Comparison of ENCODE assay signal across 16 mouse cellular contexts in genomic region chr7:110840332-110840731, GRCm38 (mm10). TPM values are rescaled to one million over a fixed set of nuclear protein-coding genes. Genes with fewer than 3 reads are reported as not detected.
A peak's percentile ranks its signal among the peaks of the same experiment; 100 is the strongest.
DNase-seq lines count a peak whose midpoint lies in the region; ATAC-seq and TF ChIP-seq lines count a peak whose summit lies in the region.
"Had no signal": no experiment of that assay in that cellular context is flagged by ENCODE, and none has a peak within 500 bp of the region (broad histone marks: within the 10 kb centered on the region; RNA-seq: fewer than 3 reads in every experiment).

No protein-coding gene starts in this region.

- peaks cover 8% of the 10 kb centered on the region for H3K36me3 ChIP-seq in lung, embryonic 14.5 days (ENCODE audit: insufficient read depth)
- H3K36me3 ChIP-seq in MEL (ENCODE audit: control insufficient read depth in 1 of 2, insufficient read depth in 2 of 2, low read length in 2 of 2) = peaks cover 1 to 8% of the 10 kb centered on the region in 2 experiments; a peak in 2 of 4 replicates
- H3K36me3 ChIP-seq in liver, postnatal 0 days (replicated peaks; ENCODE audit: insufficient read depth, low read length) = peaks cover 18% of the 10 kb centered on the region
- H3K36me3 ChIP-seq in stomach, embryonic 15.5 days = no peaks in the 10 kb centered on the region
- H3K36me3 ChIP-seq: hindbrain, embryonic 12.5 days had no signal

- no peak overlapping the region for H3K4me3 ChIP-seq in lung, embryonic 14.5 days (ENCODE audit: low read depth, low read length)
- H3K4me3 ChIP-seq in MEL (ENCODE audit: control insufficient read depth in 1 of 2, insufficient read depth in 1 of 2, low read depth in 2 of 2, low read length in 2 of 2) = no peak overlapping the region
- 0 out of 2 replicates have a peak overlapping the region, but pooled peaks have one; percentile 17 for H3K4me3 ChIP-seq in liver, postnatal 0 days (ENCODE audit: low read depth, low read length)
- no peak overlapping the region for H3K4me3 ChIP-seq in stomach, embryonic 15.5 days (replicated peaks)
- H3K4me3 ChIP-seq: heart, embryonic 10.5 days; hindbrain, embryonic 12.5 days had no signal

- 0 out of 2 replicates have a peak overlapping the region, but pooled peaks have one; percentile 15 for H3K4me2 ChIP-seq in lung, embryonic 14.5 days
- H3K4me2 ChIP-seq in liver, postnatal 0 days (ENCODE audit: low read depth, low read length) = peak overlapping the region; percentile 56
- H3K4me2 ChIP-seq in stomach, embryonic 15.5 days = peak overlapping the region; percentile 4; the same call in 1 of the 2 replicates
- H3K4me2 ChIP-seq: hindbrain, embryonic 12.5 days had no signal

- H3K9me3 ChIP-seq in lung, embryonic 14.5 days (ENCODE audit: low read depth, low read length) = no peaks in the 10 kb centered on the region
- H3K9me3 ChIP-seq in MEL (replicated peaks; ENCODE audit: insufficient read depth, low read length) = no peaks in the 10 kb centered on the region
- H3K9me3 ChIP-seq in liver, postnatal 0 days (ENCODE audit: low read length) = no peaks in the 10 kb centered on the region
- H3K9me3 ChIP-seq in stomach, embryonic 15.5 days = no peaks in the 10 kb centered on the region
- H3K9me3 ChIP-seq: heart, embryonic 10.5 days; hindbrain, embryonic 12.5 days had no signal

- 43% methylated on average over 4 of the region's 4 CpGs for WGBS in lung, embryonic 14.5 days
- 25% methylated on average over 4 of the region's 4 CpGs for WGBS in liver, postnatal 0 days (ENCODE audit: insufficient replicate concordance)
- 51% methylated on average over 4 of the region's 4 CpGs for WGBS in stomach, embryonic 15.5 days

- H3K27me3 ChIP-seq in lung, embryonic 14.5 days (ENCODE audit: insufficient read depth, low read length) = no peaks in the 10 kb centered on the region
- H3K27me3 ChIP-seq in MEL (ENCODE audit: control insufficient read depth in 1 of 2, insufficient read depth in 2 of 2, low read length in 2 of 2) = no peaks in the 10 kb centered on the region
- H3K27me3 ChIP-seq in liver, postnatal 0 days (ENCODE audit: insufficient read depth, low read length) = no peaks in the 10 kb centered on the region
- no peaks in the 10 kb centered on the region for H3K27me3 ChIP-seq in stomach, embryonic 15.5 days (replicated peaks)
- H3K27me3 ChIP-seq: hindbrain, embryonic 12.5 days had no signal

- no peak for TF ChIP-seq RAD21 in MEL (IDR thresholded peaks at IDR 0.05; ENCODE audit: low read depth, low read length)

- TF ChIP-seq POLR2A in MEL (IDR thresholded peaks at IDR 0.05; ENCODE audit: control insufficient read depth in 1 of 2, insufficient read depth in 1 of 2, low read depth in 1 of 2, low read length in 2 of 2, poor library complexity in 1 of 2) = no peak

- no peak for TF ChIP-seq CTCF in lung, embryonic 14.5 days (IDR thresholded peaks at IDR 0.05; ENCODE audit: low read depth)
- no peak for TF ChIP-seq CTCF in MEL (IDR thresholded peaks at IDR 0.05 in 2 of 3, conservative IDR thresholded peaks at IDR 0.05 in 1 of 3; ENCODE audit: control insufficient read depth in 1 of 3, insufficient read depth in 1 of 3, low read depth in 2 of 3, low read length in 3 of 3, poor library complexity in 1 of 3, severe bottlenecking in 1 of 3)
- no peak for TF ChIP-seq CTCF in liver, postnatal 0 days (IDR thresholded peaks at IDR 0.05; ENCODE audit: low read depth)

- H3K79me2 ChIP-seq in MEL (ENCODE audit: control insufficient read depth, insufficient read depth, low read length, poor library complexity) = peaks cover 10% of the 10 kb centered on the region

- no peak overlapping the region for H3K9ac ChIP-seq in lung, embryonic 14.5 days
- no peak overlapping the region for H3K9ac ChIP-seq in MEL (ENCODE audit: control insufficient read depth, low read depth, low read length, poor library complexity, severe bottlenecking)
- no peak overlapping the region for H3K9ac ChIP-seq in liver, postnatal 0 days (replicated peaks)
- H3K9ac ChIP-seq in stomach, embryonic 15.5 days = no peak overlapping the region
- H3K9ac ChIP-seq: hindbrain, embryonic 12.5 days had no signal

- no peak; a peak in 1 of 4 replicates for TF ChIP-seq EP300 in MEL (IDR thresholded peaks at IDR 0.05; ENCODE audit: low read depth in 1 of 2, low read length in 2 of 2)
- TF ChIP-seq EP300 in liver, postnatal 0 days (IDR thresholded peaks at IDR 0.05; ENCODE audit: low read depth) = no peak

- no peaks in the 10 kb centered on the region for H3K4me1 ChIP-seq in lung, embryonic 14.5 days (ENCODE audit: insufficient read depth)
- peaks cover 5 to 13% of the 10 kb centered on the region in 2 experiments for H3K4me1 ChIP-seq in MEL (ENCODE audit: control insufficient read depth in 1 of 2, insufficient read depth in 2 of 2, low read length in 2 of 2)
- H3K4me1 ChIP-seq in liver, postnatal 0 days (ENCODE audit: insufficient read depth) = peaks cover 32% of the 10 kb centered on the region
- no peaks in the 10 kb centered on the region for H3K4me1 ChIP-seq in stomach, embryonic 15.5 days

- no peak overlapping the region for H3K27ac ChIP-seq in lung, embryonic 14.5 days (ENCODE audit: low read depth)
- no peak overlapping the region for H3K27ac ChIP-seq in MEL (ENCODE audit: control insufficient read depth, low read depth, low read length)
- peak overlapping the region; percentile 73 for H3K27ac ChIP-seq in liver, postnatal 0 days (ENCODE audit: low read depth)
- 0 out of 2 replicates have a peak overlapping the region, but pooled peaks have one; percentile 1 for H3K27ac ChIP-seq in stomach, embryonic 15.5 days
- H3K27ac ChIP-seq: heart, embryonic 10.5 days; hindbrain, embryonic 12.5 days had no signal

- peak; percentile 63 for DNase-seq in lung, embryonic 14.5 days
- no peak for DNase-seq in lung, adult 18-20 months
- DNase-seq in MEL (ENCODE audit: low read depth, low spot score) = peak; percentile 76
- DNase-seq in liver, postnatal 0 days = peak; percentile 41
- no peak for DNase-seq in ovary, postnatal 36 days (ENCODE audit: low spot score)
- DNase-seq in right cerebral cortex, postnatal 14 days = no peak
- no peak for DNase-seq in kidney, adult 9 months
- DNase-seq: adrenal gland, postnatal 10 days; kidney, adult 8-10 months; midbrain, embryonic 14.5 days; right cerebral cortex, postnatal 25 days; thymus, adult 18-20 months had no signal

- no peak for ATAC-seq in lung, embryonic 14.5 days (ENCODE audit: insufficient read depth)
- ATAC-seq in liver, postnatal 0 days = peak; percentile 31
- ATAC-seq in stomach, embryonic 15.5 days (ENCODE audit: insufficient read depth, low FRiP score, low read depth) = peak; percentile 37; the same call in 1 of the 2 replicates
- ATAC-seq: CD4-positive, CD25-positive, alpha-beta regulatory T cell, adult 4 months had no signal

TF ChIP-seq in MEL, 35 proteins besides CTCF, POLR2A, EP300 and RAD21:
- 0 out of 2 replicates have a peak, but pooled peaks have one; percentile 25 for TF ChIP-seq MYC (IDR thresholded peaks at IDR 0.05; ENCODE audit: low read depth, low read length)
- TF ChIP-seq TAL1 (IDR thresholded peaks at IDR 0.05; ENCODE audit: low read length) = no peak
- TF ChIP-seq BHLHE40 (IDR thresholded peaks at IDR 0.05; ENCODE audit: borderline replicate concordance, low read depth, low read length) = no peak

RNA-seq across cellular contexts. Expression of gene Rnf141, which starts 3.9 kb away (rescaled TPM):
- polyA plus RNA-seq in lung, embryonic 14.5 days (2014; fragmentation: Nextera tagmentation; extraction: Ambion mirVana) = 37.1 and 39.1 TPM in 2 replicates
- total RNA-seq in MEL (2012; rRNA removed) = 19.7 and 23.3 TPM in 2 replicates
- polyA plus RNA-seq in MEL (2012; ENCODE audit: insufficient read depth in 1 of 2, insufficient read length in 2 of 2, low read depth in 1 of 2, low replicate concordance in 2 of 2, missing spikeins in 1 of 2) = 10 to 100 TPM in 1 of 2 experiments, not detected in 1; 18.8 TPM
- polyA plus RNA-seq in liver, postnatal 0 days (2015; fragmentation: Nextera tagmentation; extraction: Ambion mirVana) = 21.9 and 22.9 TPM in 2 replicates
- 37.7 and 45.5 TPM in 2 replicates for polyA plus RNA-seq in stomach, embryonic 15.5 days (2015; fragmentation: Nextera tagmentation; extraction: Ambion mirVana)

RNA-seq across cellular contexts. Expression of gene Lyve1, which starts 22.7 kb away (rescaled TPM):
- polyA plus RNA-seq in lung, embryonic 14.5 days (2014; fragmentation: Nextera tagmentation; extraction: Ambion mirVana) = 33.8 and 37.6 TPM in 2 replicates
- total RNA-seq in MEL (2012; rRNA removed) = not detected in 2 replicates
- not detected for polyA plus RNA-seq in MEL (2012; ENCODE audit: insufficient read depth in 1 of 2, insufficient read length in 2 of 2, low read depth in 1 of 2, low replicate concordance in 2 of 2, missing spikeins in 1 of 2)
- polyA plus RNA-seq in liver, postnatal 0 days (2015; fragmentation: Nextera tagmentation; extraction: Ambion mirVana) = 37.4 and 45.7 TPM in 2 replicates
- 13.4 and 13.8 TPM in 2 replicates for polyA plus RNA-seq in stomach, embryonic 15.5 days (2015; fragmentation: Nextera tagmentation; extraction: Ambion mirVana)
- polyA plus RNA-seq: CD4-positive, CD25-positive, alpha-beta regulatory T cell, adult 4 months had no signal

Comparison
In these comparisons a context has a peak if more than half of its experiments do, and no peak if none do; other contexts are left out.
1. DNase-seq: peak in lung, embryonic 14.5 days (single experiment), MEL (single experiment) and liver, postnatal 0 days (single experiment); none in lung, adult 18-20 months (0 of 2), ovary, postnatal 36 days (single experiment), right cerebral cortex, postnatal 14 days (single experiment) and kidney, adult 9 months (single experiment).
2. H3K27ac ChIP-seq: peak in liver, postnatal 0 days (single experiment) and stomach, embryonic 15.5 days (single experiment); none in lung, embryonic 14.5 days (single experiment) and MEL (single experiment).
3. H3K4me2 ChIP-seq: peak in every context shown above with its lines; median percentile 56 in liver, postnatal 0 days; 15 in lung, embryonic 14.5 days; 4 in stomach, embryonic 15.5 days.
4. RNA of gene Lyve1, which starts 22.7 kb away (polyA plus RNA-seq): 37.4 to 45.7 TPM in liver, postnatal 0 days, 33.8 to 37.6 TPM in lung, embryonic 14.5 days and 13.4 to 13.8 TPM in stomach, embryonic 15.5 days; not detected in MEL; every median in the first group is over 10 times any median in the second.